Mouse (Mus musculus) liver, postnatal 0 days (tissue): ENCODE measurements around the gene Gfra1. TPM values are rescaled to one million over a fixed set of nuclear protein-coding genes. Genes with fewer than 3 reads are reported as not detected.

Source experiments
- ATAC-seq: fragments of 200-750 bp; cut with Nextera tagmentation; 2 replicates; pipeline ENCODE4 v1.8.0; 2017; ENCODE audit warnings: mild to moderate bottlenecking, moderate library complexity
- DNase-seq: peaks from one replicate; pipeline ENCODE4 v3.0.0-alpha.2; 2016
- H3K27ac ChIP-seq: fragments of 300-500 bp; sonication (generic); 2 replicates; pipeline ENCODE4 v1.5.1; 2014; ENCODE audit warnings: antibody characterized with exemption, moderate library complexity, mild to moderate bottlenecking, low read depth
- H3K27me3 ChIP-seq: fragments of 300-500 bp; sonication (generic); 2 replicates; pipeline ENCODE4 v1.6.1; 2014; ENCODE audit warnings: low read length, control low read depth, mixed read lengths; ENCODE audit not compliant: insufficient read depth
- H3K36me3 ChIP-seq: fragments of 300-500 bp; sonication (generic); replicated peaks from 2 replicates; pipeline ENCODE4 v1.6.1; 2014; ENCODE audit warnings: mild to moderate bottlenecking, control low read depth, low read length, moderate library complexity, mixed read lengths; ENCODE audit not compliant: insufficient read depth
- H3K4me1 ChIP-seq: fragments of 300-500 bp; sonication (generic); 2 replicates; pipeline ENCODE4 v1.6.1; 2014; ENCODE audit warnings: antibody characterized with exemption, mild to moderate bottlenecking, control low read depth; ENCODE audit not compliant: insufficient read depth
- H3K4me2 ChIP-seq: fragments of 300-500 bp; sonication (generic); 2 replicates; pipeline ENCODE4 v1.6.1; 2014; ENCODE audit warnings: low read depth, mild to moderate bottlenecking, low read length, moderate library complexity, mixed read lengths
- H3K4me3 ChIP-seq: fragments of 300-500 bp; sonication (generic); 2 replicates; pipeline ENCODE4 v1.5.1; 2014; ENCODE audit warnings: low read depth, low read length
- H3K9ac ChIP-seq: fragments of 300-500 bp; sonication (generic); replicated peaks from 2 replicates; pipeline ENCODE4 v1.6.1; 2014; ENCODE audit warnings: mild to moderate bottlenecking, moderate library complexity
- H3K9me3 ChIP-seq: fragments of 300-500 bp; sonication (generic); 2 replicates; pipeline ENCODE4 v1.6.1; 2016; ENCODE audit warnings: mild to moderate bottlenecking, control low read depth, low read length, mixed read lengths
- CTCF ChIP-seq: sonication (generic); IDR thresholded peaks from 2 replicates; pipeline ENCODE4 v1.5.1; 2016; ENCODE audit warnings: antibody characterized with exemption, low read depth
- EP300 ChIP-seq: IDR thresholded peaks from 2 replicates; pipeline ENCODE4 v1.6.1; 2016; ENCODE audit warnings: antibody characterized with exemption, low read depth, mild to moderate bottlenecking
- WGBS: fragments of 180-500 bp; shearing (Covaris S2); extraction: QIAGEN DNeasy Blood & Tissue Kit; methylation state at CpG from one replicate; pipeline ENCODE4 v1.1.7; 2014; ENCODE audit not compliant: insufficient replicate concordance; 5-methylcytosine and 5-hydroxymethylcytosine counted together
- polyA plus RNA-seq: library from polyadenylated mRNA; unstranded; fragments of >200 nt; fragmentation: Nextera tagmentation; extraction: Ambion mirVana; gene quantifications from 2 replicates; pipeline ENCODE4 v1.2.1, GENCODE M21; 2015

Gfra1 gene
- polyA plus RNA-seq, 1 experiment from 2014 or later: 8.8 TPM

GRCm38 (mm10) chr19:58268476-58268875 is 187.2 kb downstream of the Gfra1 start:
- Histone ChIP-seq H3K27ac (no peak overlapping the region), H3K36me3 (no peaks in the 10 kb centered on the region), H3K4me2 (no peak overlapping the region), H3K9me3 (no peaks in the 10 kb centered on the region), H3K4me1 (no peaks in the 10 kb centered on the region), H3K9ac (no peak overlapping the region), H3K27me3 (no peaks in the 10 kb centered on the region), H3K4me3 (no peak overlapping the region)
- no peak for TF ChIP-seq EP300
- no peak for TF ChIP-seq CTCF
- no peak for ATAC-seq
- DNase-seq: no peak
- 76% methylated on average over 4 of the region's 4 CpGs for WGBS

GRCm38 (mm10) chr19:58266600-58266999 is 189.1 kb downstream of the Gfra1 start:
- ATAC-seq (no peak), DNase-seq (no peak)
- 44% methylated on average over 7 of the region's 7 CpGs for WGBS
- no peaks in the 10 kb centered on the region for H3K9me3 ChIP-seq
- no peak overlapping the region for H3K9ac ChIP-seq
- H3K36me3 ChIP-seq: 0 out of 2 replicates have a peak, but pooled peaks cover 2% of the 10 kb centered on the region
- no peak overlapping the region for H3K4me2 ChIP-seq
- no peaks in the 10 kb centered on the region for H3K27me3 ChIP-seq
- H3K27ac ChIP-seq: no peak overlapping the region
- TF ChIP-seq CTCF (no peak), EP300 (no peak)
- H3K4me1 ChIP-seq: no peaks in the 10 kb centered on the region
- no peak overlapping the region for H3K4me3 ChIP-seq

- H3K9ac ChIP-seq: no peak overlapping the region
- H3K4me1 ChIP-seq: no peaks in the 10 kb centered on the region
- 0 out of 2 replicates have a peak, but pooled peaks cover 2% of the 10 kb centered on the region for H3K36me3 ChIP-seq
- H3K27me3 ChIP-seq: no peaks in the 10 kb centered on the region
- H3K27ac ChIP-seq: no peak overlapping the region
- TF ChIP-seq EP300: no peak
- TF ChIP-seq CTCF: no peak
- no peak overlapping the region for H3K4me3 ChIP-seq
- DNase-seq (no peak), ATAC-seq (no peak)
- H3K4me2 ChIP-seq: no peak overlapping the region
- no peaks in the 10 kb centered on the region for H3K9me3 ChIP-seq
- 71% methylated on average over 8 of the region's 8 CpGs for WGBS
These were observed 194.8 kb downstream of the Gfra1 start for GRCm38 (mm10) chr19:58260934-58261333.

- ATAC-seq (no peak), DNase-seq (no peak)
- Histone ChIP-seq H3K4me2 (no peak overlapping the region), H3K4me3 (no peak overlapping the region), H3K9ac (no peak overlapping the region), H3K27ac (no peak overlapping the region), H3K9me3 (no peaks in the 10 kb centered on the region), H3K36me3 (0 out of 2 replicates have a peak, but pooled peaks cover 6% of the 10 kb centered on the region), H3K4me1 (no peaks in the 10 kb centered on the region), H3K27me3 (no peaks in the 10 kb centered on the region)
- 69% methylated on average over 2 of the region's 2 CpGs for WGBS
- TF ChIP-seq CTCF: no peak
- TF ChIP-seq EP300: no peak
These were observed 196.5 kb downstream of the Gfra1 start for GRCm38 (mm10) chr19:58259250-58259649.

GRCm38 (mm10) chr19:58256485-58256884 is 199.2 kb downstream of the Gfra1 start:
- Histone ChIP-seq H3K4me1 (no peaks in the 10 kb centered on the region), H3K27ac (no peak overlapping the region), H3K27me3 (no peaks in the 10 kb centered on the region), H3K9me3 (no peaks in the 10 kb centered on the region), H3K4me3 (no peak overlapping the region), H3K9ac (no peak overlapping the region), H3K36me3 (0 out of 2 replicates have a peak, but pooled peaks cover 4% of the 10 kb centered on the region), H3K4me2 (no peak overlapping the region)
- no peak for ATAC-seq
- 83% methylated on average over 3 of the region's 3 CpGs for WGBS
- no peak for DNase-seq
- TF ChIP-seq CTCF (no peak), EP300 (no peak)

- no peak for TF ChIP-seq EP300
- no peak for TF ChIP-seq CTCF
- no peak overlapping the region for H3K4me2 ChIP-seq
- 78% methylated on average over 7 of the region's 7 CpGs for WGBS
- no peak overlapping the region for H3K9ac ChIP-seq
- ATAC-seq: no peak
- no peak overlapping the region for H3K4me3 ChIP-seq
- no peaks in the 10 kb centered on the region for H3K27me3 ChIP-seq
- H3K9me3 ChIP-seq: no peaks in the 10 kb centered on the region
- H3K4me1 ChIP-seq: no peaks in the 10 kb centered on the region
- H3K36me3 ChIP-seq: 0 out of 2 replicates have a peak, but pooled peaks cover 4% of the 10 kb centered on the region
- no peak overlapping the region for H3K27ac ChIP-seq
- no peak for DNase-seq
These were observed 200.3 kb downstream of the Gfra1 start for GRCm38 (mm10) chr19:58255394-58255793.

- H3K9ac ChIP-seq: no peak overlapping the region
- H3K4me1 ChIP-seq: no peaks in the 10 kb centered on the region
- TF ChIP-seq EP300 (no peak), CTCF (no peak)
- ATAC-seq (no peak), DNase-seq (no peak)
- no peak overlapping the region for H3K4me3 ChIP-seq
- H3K27ac ChIP-seq: no peak overlapping the region
- H3K36me3 ChIP-seq: 0 out of 2 replicates have a peak, but pooled peaks cover 4% of the 10 kb centered on the region
- H3K4me2 ChIP-seq: no peak overlapping the region
- no peaks in the 10 kb centered on the region for H3K27me3 ChIP-seq
- H3K9me3 ChIP-seq: no peaks in the 10 kb centered on the region
- WGBS: 63% methylated on average over 3 of the region's 3 CpGs
These were observed 201.5 kb downstream of the Gfra1 start for GRCm38 (mm10) chr19:58254172-58254571.
